Mouse (Mus musculus): ENCODE data around the gene Usp12. TPM values are rescaled to one million over a fixed set of nuclear protein-coding genes. Genes with fewer than 3 reads are reported as not detected.

The Usp12 gene
- total RNA-seq, 2 experiments from 2014 or later, result 53.7 to 56.7 TPM

- intact Hi-C loops (cut with DNase I), result loop anchor here (1.0 to 5.0 kb wide), 3 partner anchors 141 to 613 kb away; partner anchors contain the start of gene Rasl11a
- DNase-seq (ENCODE audit: low spot score in 2 of 2), result peak; percentile 89 to 90
These were observed 88.9 kb downstream of the Usp12 start for GRCm38 (mm10) chr5:146705815-146706408.

GRCm38 (mm10) chr5:146705411-146705810 lies 89.4 kb downstream of the Usp12 start:
- intact Hi-C loops (cut with DNase I), result loop anchor here (5.0 kb wide), 1 partner anchor 142 kb away; the partner anchor contains the start of gene Rasl11a
- DNase-seq (ENCODE audit: low spot score in 2 of 2), result no peak

- intact Hi-C loops (cut with DNase I), result no loop called here
- DNase-seq (ENCODE audit: low spot score in 2 of 2), result no peak
These were observed 90.6 kb downstream of the Usp12 start for GRCm38 (mm10) chr5:146704241-146704640.

- DNase-seq (ENCODE audit: low spot score in 2 of 2), result no peak
- intact Hi-C loops (cut with DNase I), result no loop called here
These were observed 91.1 kb downstream of the Usp12 start for GRCm38 (mm10) chr5:146703710-146704121.

GRCm38 (mm10) chr5:146700099-146700498 lies 94.7 kb downstream of the Usp12 start:
- no peak for DNase-seq (ENCODE audit: low spot score in 2 of 2)
- intact Hi-C loops (cut with DNase I), result no loop called here

- intact Hi-C loops (cut with DNase I), result no loop called here
- no peak for DNase-seq (ENCODE audit: low spot score in 2 of 2)
These were observed 95.3 kb downstream of the Usp12 start for GRCm38 (mm10) chr5:146699433-146700019.

GRCm38 (mm10) chr5:146695543-146695942 lies 99.3 kb downstream of the Usp12 start:
- intact Hi-C loops (cut with DNase I), result no loop called here
- DNase-seq (ENCODE audit: low spot score in 2 of 2), result no peak

GRCm38 (mm10) chr5:146692976-146693361 lies 101.8 kb downstream of the Usp12 start:
- intact Hi-C loops (cut with DNase I), result no loop called here
- DNase-seq (ENCODE audit: low spot score in 2 of 2), result no peak

GRCm38 (mm10) chr5:146692361-146692975 lies 102.3 kb downstream of the Usp12 start:
- intact Hi-C loops (cut with DNase I), result no loop called here
- peak in 1 of 2 experiments; percentile 20 for DNase-seq (ENCODE audit: low spot score in 2 of 2)

- intact Hi-C loops (cut with DNase I), result no loop called here
- DNase-seq (ENCODE audit: low spot score in 2 of 2), result no peak
These were observed 103.1 kb downstream of the Usp12 start for GRCm38 (mm10) chr5:146691745-146692144.

- intact Hi-C loops (cut with DNase I), result no loop called here
- no peak for DNase-seq (ENCODE audit: low spot score in 2 of 2)
These were observed 107.1 kb downstream of the Usp12 start for GRCm38 (mm10) chr5:146687541-146688313.

- intact Hi-C loops (cut with DNase I), result no loop called here
- DNase-seq (ENCODE audit: low spot score in 2 of 2), result no peak
These were observed 107.9 kb downstream of the Usp12 start for GRCm38 (mm10) chr5:146686954-146687353.

Other genes with a start within 250 kb of the Usp12 start
- not detected for gene Gm3415, start 238.9 kb downstream of the Usp12 start, total RNA-seq (2021)
- gene Gpr12, start 209.8 kb downstream of the Usp12 start, total RNA-seq (2021), result 10 to 100 TPM; 28.1 to 32.2 TPM
- 100 to 1,000 TPM; 151 to 154 TPM for gene Rpl21, start 37.9 kb upstream of the Usp12 start, total RNA-seq (2021)
- gene Rasl11a, start 50.1 kb upstream of the Usp12 start, total RNA-seq (2021), result 10 to 100 TPM in 1 of 2 experiments, 1 to 10 TPM in 1; 7.1 to 11.2 TPM
- gene Gtf3a, start 153.7 kb upstream of the Usp12 start, total RNA-seq (2021), result 10 to 100 TPM; 25.3 to 25.4 TPM
- 10 to 100 TPM; 20.6 to 20.8 TPM for gene Mtif3, start 168.8 kb upstream of the Usp12 start, total RNA-seq (2021)

Data from left cerebral cortex, postnatal 25 days (tissue).